Mouse (Mus musculus) cerebellum, adult 2 months (tissue): Measurements from ENCODE around the gene Ubtd2. TPM values are rescaled to one million over a fixed set of nuclear protein-coding genes. Genes with fewer than 3 reads are reported as not detected.

ENCODE experiments used
- DNase-seq, 2 experiments: peaks; one replicate each; pipeline ENCODE4 v3.0.0; 2021
- H3K27ac ChIP-seq: fragments of 200-500 bp; 2 replicates; pipeline ENCODE4 v1.5.1; 2012; ENCODE audit warnings: low read length, control low read depth, inconsistent platforms; ENCODE audit not compliant: insufficient read depth
- H3K27me3 ChIP-seq: fragments of 200-500 bp; 2 replicates; pipeline ENCODE4 v1.6.1; 2012; ENCODE audit warnings: inconsistent platforms, mild to moderate bottlenecking, low read length, moderate library complexity; ENCODE audit not compliant: control insufficient read depth, insufficient read depth
- H3K4me1 ChIP-seq: fragments of 200-500 bp; 2 replicates; pipeline ENCODE4 v1.6.1; 2011; ENCODE audit warnings: low read length; ENCODE audit not compliant: control insufficient read depth, insufficient read depth
- H3K4me3 ChIP-seq: fragments of 200-500 bp; replicated peaks from 2 replicates; pipeline ENCODE3; 2011; ENCODE audit warnings: mild to moderate bottlenecking, low read depth, low read length, control low read depth; ENCODE audit not compliant: insufficient read depth
- CTCF ChIP-seq: fragments of 200-500 bp; IDR thresholded peaks from 2 replicates; pipeline ENCODE4 v1.5.1; 2011; ENCODE audit warnings: low read depth, mild to moderate bottlenecking, control low read depth, low read length, moderate library complexity, borderline replicate concordance; ENCODE audit not compliant: insufficient read depth
- POLR2A ChIP-seq: fragments of 200-500 bp; IDR thresholded peaks from 2 replicates; pipeline ENCODE4 v1.6.1; 2011; ENCODE audit warnings: low read length, control low read depth, borderline replicate concordance; ENCODE audit not compliant: insufficient read depth
- WGBS: fragments of 180-500 bp; shearing (Covaris S2); methylation state at CpG from one replicate; pipeline ENCODE4 v1.1.7; 2018; 5-methylcytosine and 5-hydroxymethylcytosine counted together
- polyA plus RNA-seq: library from polyadenylated mRNA; depleted of rRNA; stranded (reverse); fragments of >200 nt; gene quantifications from 2 replicates; pipeline ENCODE4 v1.2.3, GENCODE M21; 2012

Ubtd2 gene
- polyA plus RNA-seq, 1 experiment: 26.4 TPM

DNA sequence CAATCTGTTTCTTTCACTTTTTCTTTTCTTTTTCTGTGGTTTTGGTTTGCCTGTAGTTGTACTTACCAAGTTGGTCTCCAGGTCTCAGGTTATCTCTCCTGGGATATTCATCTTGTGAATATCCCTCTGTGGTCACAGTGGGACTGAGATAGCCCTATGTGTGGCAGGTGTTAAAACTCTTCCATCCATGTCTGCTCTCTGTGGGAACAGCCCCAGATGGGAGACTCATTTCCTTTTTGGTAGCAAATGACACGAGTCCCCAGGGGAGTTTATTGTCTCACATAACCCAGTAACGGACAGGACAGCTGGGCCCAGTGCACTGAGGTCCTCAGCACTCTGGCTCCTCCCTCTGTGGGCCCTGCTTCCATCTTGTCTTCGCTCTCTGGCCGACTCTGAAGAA is 94.9 kb downstream of the Ubtd2 start:
- Histone ChIP-seq H3K27me3 (no peaks in the 10 kb centered on the region), H3K4me1 (peaks cover 63% of the 10 kb centered on the region), H3K27ac (peak overlapping the region; percentile 9; the same call in 1 of the 2 replicates), H3K4me3 (no peak overlapping the region)
- no peak for DNase-seq
- TF ChIP-seq CTCF (no peak), POLR2A (no peak)
- 54% methylated on average over 4 of the region's 4 CpGs for WGBS

DNA sequence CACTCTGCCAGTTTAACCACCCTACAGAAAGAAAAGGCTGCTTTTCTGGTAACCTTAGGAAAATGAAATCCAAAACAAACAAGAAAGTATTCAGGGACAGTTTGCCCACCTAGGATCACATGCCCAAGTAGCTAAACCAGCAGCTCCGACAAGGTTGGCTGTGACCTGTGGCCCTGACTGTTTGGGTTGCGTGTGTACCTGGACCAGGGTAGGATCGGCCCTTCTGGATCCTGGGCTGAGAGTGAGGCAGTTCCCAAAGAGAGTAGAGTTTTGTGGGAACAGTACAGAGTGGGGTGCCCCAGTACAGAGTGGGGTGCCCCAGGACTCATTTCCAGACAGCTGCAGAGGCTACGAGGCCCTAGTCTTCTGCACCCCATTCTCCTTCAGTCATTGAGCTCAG is 95.9 kb downstream of the Ubtd2 start:
- WGBS: 98% methylated on average over 4 of the region's 4 CpGs
- H3K27me3 ChIP-seq: no peaks in the 10 kb centered on the region
- H3K27ac ChIP-seq: no peak overlapping the region
- H3K4me1 ChIP-seq: peaks cover 62% of the 10 kb centered on the region
- no peak overlapping the region for H3K4me3 ChIP-seq
- no peak for DNase-seq
- TF ChIP-seq POLR2A (no peak), CTCF (no peak)

DNA sequence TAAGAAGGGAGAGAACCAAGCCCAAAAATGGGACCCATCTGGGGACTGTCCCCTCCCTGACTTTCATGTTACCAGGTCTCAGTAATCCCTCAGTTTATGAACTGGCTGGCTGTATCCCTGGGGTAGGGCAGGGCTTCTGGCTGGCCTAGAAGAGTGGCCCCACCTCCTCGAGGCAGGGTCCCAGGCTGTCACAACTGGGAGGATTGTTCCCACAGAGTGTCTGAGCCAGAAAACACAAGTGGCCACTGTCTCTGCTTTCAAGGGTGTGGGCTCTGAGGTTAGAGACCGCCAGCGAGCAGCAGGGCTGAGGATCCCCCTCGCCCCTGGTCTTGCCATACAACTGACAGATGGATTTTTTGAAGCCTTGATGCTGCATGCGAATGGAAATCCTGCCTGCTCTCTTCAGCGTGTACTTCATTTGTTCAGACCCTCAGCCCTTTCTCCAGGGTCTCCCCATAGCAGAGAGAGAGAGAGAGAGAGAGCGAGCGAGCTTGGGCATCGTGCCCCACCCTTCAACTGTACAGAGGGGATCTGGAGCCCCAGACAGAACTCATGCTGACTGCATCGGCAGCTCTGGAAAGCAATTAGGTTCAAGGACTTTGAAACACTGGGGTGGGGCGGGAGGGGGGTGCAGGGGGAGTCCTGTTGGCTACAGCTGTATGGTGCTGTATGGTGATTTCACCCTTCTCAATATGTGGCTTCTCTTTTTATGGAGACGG is 96.6 kb downstream of the Ubtd2 start:
- DNase-seq: no peak
- H3K27ac ChIP-seq: no peak overlapping the region
- peaks cover 59% of the 10 kb centered on the region for H3K4me1 ChIP-seq
- H3K4me3 ChIP-seq: no peak overlapping the region
- 71% methylated on average over 12 of the region's 12 CpGs for WGBS
- no peaks in the 10 kb centered on the region for H3K27me3 ChIP-seq
- TF ChIP-seq POLR2A (no peak), CTCF (no peak)

DNA sequence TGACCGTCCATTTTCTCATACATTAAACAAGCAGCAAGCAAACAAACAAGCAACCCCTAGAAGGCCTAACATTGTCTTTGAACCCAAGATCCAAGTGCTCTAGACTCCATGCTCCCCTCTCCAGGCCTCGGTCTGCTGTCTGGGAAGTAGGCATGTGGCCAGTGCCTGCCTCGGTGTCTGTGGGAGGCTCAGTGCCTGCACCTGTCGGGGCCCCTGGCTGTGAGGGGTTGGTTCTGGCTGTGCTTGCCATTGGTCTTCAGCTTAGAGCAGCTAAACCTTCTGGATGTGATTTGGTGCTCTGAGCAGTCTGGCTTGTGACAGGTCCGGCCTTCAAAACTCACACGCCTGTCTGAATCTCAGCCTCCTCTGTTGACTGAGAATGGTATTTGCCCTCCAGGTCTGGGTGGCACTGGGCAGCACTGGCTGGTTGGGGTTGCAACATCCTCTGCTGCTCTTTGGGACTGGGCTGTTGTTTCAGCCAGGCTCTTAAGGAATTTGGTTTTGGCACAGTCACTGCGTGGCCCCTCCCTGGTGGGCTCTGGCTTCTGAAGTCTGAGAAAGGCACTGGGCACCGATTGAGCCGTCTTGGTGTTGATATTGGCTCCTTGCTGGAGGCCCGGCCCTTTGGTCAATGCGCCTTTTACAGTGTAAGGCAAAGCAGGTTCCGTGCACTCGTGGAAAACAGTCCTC is 97.4 kb downstream of the Ubtd2 start:
- TF ChIP-seq POLR2A: no peak
- TF ChIP-seq CTCF: no peak
- 50% methylated on average over 13 of the region's 13 CpGs for WGBS
- Histone ChIP-seq H3K4me1 (peaks cover 51% of the 10 kb centered on the region), H3K27me3 (no peaks in the 10 kb centered on the region), H3K27ac (no peak overlapping the region), H3K4me3 (no peak overlapping the region)
- no peak for DNase-seq

DNA sequence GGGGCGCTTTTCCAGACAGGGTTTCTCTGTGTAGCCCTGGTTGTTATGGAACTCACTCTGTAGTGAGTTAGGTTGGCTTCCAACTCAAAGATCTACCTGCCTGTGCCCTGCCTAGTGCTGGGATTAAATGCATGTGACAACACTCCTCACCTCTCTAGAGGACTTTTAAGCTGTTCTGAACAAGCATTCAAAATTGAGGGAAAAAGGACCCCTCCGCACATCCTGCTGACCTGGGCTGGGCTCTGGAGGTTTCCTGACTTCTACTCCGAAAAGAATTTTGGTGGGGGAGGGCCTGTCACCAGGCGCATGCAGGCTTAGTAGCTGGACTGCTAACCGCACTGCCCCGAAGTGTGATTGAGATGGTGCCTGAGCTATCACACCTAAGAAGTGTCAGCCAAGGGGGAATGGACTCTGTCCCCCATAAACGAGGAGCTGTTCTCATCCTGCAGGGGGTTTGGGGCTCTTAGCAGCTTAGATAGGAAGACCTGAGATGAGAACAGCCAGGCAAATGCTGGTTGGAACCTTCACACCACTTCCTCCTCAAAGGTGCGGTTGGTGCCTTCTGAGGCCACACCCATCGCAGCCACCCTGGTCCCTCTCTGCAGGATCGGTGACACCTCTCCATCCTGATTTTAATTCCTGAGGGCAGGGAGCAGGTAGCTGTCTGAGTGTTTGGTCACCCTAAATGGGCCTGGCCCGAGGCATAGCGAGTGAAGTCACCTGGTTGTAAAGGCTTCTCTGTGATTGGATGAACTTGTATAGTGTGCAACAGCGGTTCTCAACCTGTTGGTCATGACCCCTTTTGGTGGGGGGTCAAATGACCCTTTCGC is 98.4 kb downstream of the Ubtd2 start:
- WGBS: 88% methylated on average over 14 of the region's 14 CpGs
- H3K27ac ChIP-seq: no peak overlapping the region

DNA sequence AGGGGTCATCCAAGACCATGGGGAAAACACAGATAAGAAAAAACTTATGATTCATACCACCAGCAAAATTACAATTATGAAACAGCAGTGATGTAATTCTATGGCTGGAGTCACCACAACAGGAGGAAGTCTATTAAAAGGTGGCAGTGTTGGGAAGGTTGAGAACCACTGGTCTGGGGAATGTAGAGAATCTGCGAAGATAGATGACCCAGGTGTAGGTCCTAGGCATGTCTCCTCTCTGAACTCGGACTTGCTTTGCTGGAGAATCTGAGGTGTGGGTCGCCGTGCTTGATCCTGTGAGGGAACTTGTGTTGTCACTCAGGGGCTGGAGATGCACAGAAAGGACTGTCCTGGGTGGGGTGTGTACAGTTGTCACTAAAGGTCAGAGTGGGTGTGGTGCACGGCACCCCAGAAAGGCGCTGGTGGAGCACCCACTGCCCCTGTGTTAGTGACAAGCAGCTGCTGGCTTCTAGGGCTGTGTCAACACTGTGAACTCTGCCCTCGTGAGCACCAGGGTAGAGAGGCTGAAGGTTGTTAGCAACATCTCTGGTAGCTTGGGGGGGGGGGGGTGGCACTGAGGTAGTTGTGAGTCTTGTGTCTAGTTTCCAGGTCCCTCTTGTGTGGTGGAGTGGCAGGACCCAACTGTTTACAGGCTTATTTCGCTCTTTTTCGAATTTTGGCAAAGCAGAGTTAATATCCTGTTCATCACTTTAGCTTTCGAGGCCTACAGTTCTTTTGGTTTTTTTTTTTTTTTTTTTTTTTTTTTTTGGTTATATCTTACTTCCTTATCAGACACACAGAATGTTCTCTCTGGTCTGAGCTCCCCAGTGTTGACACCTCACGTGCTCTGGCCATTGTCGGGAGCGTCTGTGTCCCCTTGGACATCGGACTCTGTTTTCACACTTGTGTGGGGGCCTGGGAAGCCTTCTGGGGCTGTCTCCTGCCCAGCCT is 99.2 kb downstream of the Ubtd2 start:
- H3K4me1 ChIP-seq: peaks cover 37% of the 10 kb centered on the region
- H3K4me3 ChIP-seq: no peak overlapping the region
- TF ChIP-seq POLR2A (no peak), CTCF (no peak)
- 93% methylated on average over 14 of the region's 14 CpGs for WGBS
- DNase-seq: no peak
- no peak overlapping the region for H3K27ac ChIP-seq
- no peaks in the 10 kb centered on the region for H3K27me3 ChIP-seq

More for the DNA sequence above, 98.4 kb downstream of the Ubtd2 start:
- Histone ChIP-seq H3K27me3 (no peaks in the 10 kb centered on the region), H3K4me3 (no peak overlapping the region), H3K4me1 (peaks cover 41% of the 10 kb centered on the region)
- TF ChIP-seq POLR2A (no peak), CTCF (no peak)
- no peak for DNase-seq

DNA sequence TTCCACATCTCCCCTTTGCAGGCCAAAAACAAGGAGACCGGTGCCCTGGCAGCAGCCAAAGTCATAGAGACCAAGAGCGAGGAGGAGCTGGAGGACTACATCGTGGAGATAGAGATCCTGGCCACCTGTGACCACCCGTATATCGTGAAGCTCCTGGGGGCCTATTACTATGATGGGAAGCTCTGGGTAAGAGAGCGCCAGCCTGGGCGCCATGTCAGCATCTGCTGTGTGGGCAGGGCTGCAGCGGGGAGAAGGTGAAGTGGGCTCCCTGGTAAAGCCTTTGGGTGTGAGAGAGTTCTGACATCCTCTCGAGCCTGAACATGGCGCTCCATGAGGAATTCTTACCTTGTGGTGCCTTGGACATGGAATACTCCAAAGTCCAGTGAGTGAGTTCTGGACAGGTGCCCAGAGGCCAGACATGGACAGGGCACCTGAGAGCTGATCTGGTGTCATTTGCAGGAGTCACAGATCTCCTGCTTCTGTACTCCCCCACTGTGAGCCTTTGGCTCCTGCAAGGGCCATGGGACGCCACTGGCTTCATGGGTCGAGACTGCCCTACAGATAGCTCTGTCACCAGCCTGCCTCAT is 100.0 kb downstream of the Ubtd2 start:
- Histone ChIP-seq H3K27ac (no peak overlapping the region), H3K4me3 (no peak overlapping the region), H3K27me3 (no peaks in the 10 kb centered on the region), H3K4me1 (peaks cover 33% of the 10 kb centered on the region)
- TF ChIP-seq CTCF (no peak), POLR2A (no peak)
- no peak for DNase-seq
- 72% methylated on average over 12 of the region's 12 CpGs for whole genome bisulfite sequencing
